Mouse (Mus musculus): ENCODE measurements around the gene Rprd2. TPM values are rescaled to one million over a fixed set of nuclear protein-coding genes. Genes with fewer than 3 reads are reported as not detected.

Rprd2 gene
- polyA plus RNA-seq, 1 experiment from 2014 or later, result 11.8 TPM

DNA sequence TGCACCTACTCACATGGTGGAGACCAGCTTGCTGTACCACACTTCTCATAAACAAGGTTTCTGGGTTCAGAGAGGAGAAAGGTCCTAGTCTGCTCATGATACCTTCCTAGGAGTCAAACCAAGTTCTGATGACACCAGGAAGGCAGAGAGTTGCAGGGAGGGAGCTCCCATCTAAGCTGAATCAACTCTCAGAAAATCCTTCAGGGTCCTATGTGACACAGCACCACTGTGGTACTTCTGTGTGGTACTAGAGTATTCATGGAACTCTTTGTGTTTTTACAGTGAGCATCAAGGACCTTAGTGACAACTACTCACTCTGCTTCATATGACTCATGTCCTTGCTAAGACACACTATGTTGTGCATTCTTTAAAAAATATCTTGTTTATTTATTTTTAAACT lies 58.0 kb downstream of the Rprd2 start:
- no peaks in the 10 kb centered on the region for H3K9me3 ChIP-seq (replicated peaks)
- no peak overlapping the region for H3K27ac ChIP-seq
- H3K27me3 ChIP-seq (replicated peaks), result 0 out of 2 replicates have a peak, but pooled peaks cover 3% of the 10 kb centered on the region
- H3K4me3 ChIP-seq, result no peak overlapping the region
- ATAC-seq, result no peak
- H3K36me3 ChIP-seq, result peaks cover 26% of the 10 kb centered on the region
- H3K9ac ChIP-seq, result no peak overlapping the region
- H3K4me2 ChIP-seq, result no peak overlapping the region
- H3K4me1 ChIP-seq, result no peaks in the 10 kb centered on the region

- ATAC-seq, result no peak
- Histone ChIP-seq H3K4me1 (peaks cover 4% of the 10 kb centered on the region), H3K4me3 (no peak within 1 kb of the TSS), H3K9ac (no peak within 1 kb of the TSS), H3K27ac (no peak within 1 kb of the TSS), H3K9me3 (replicated peaks) (no peaks in the 10 kb centered on the region), H3K4me2 (no peak within 1 kb of the TSS), H3K36me3 (peaks cover 20% of the 10 kb centered on the region), H3K27me3 (replicated peaks) (0 out of 2 replicates have a peak, but pooled peaks cover 3% of the 10 kb centered on the region)
- 78% methylated on average over 6 of the region's 6 CpGs for WGBS (ENCODE audit: insufficient replicate concordance)
These were observed 58.6 kb downstream of the Rprd2 start, which contains the start of gene Tars2 for GRCm38 (mm10) chr3:95760106-95760505. Tars2 (minus strand) TSS chr3:95760206.

GRCm38 (mm10) chr3:95758467-95759218 lies 60.0 kb downstream of the Rprd2 start:
- no peak overlapping the region for H3K27ac ChIP-seq
- peaks cover 8% of the 10 kb centered on the region for H3K4me1 ChIP-seq
- no peaks in the 10 kb centered on the region for H3K9me3 ChIP-seq (replicated peaks)
- WGBS (ENCODE audit: insufficient replicate concordance), result 46% methylated on average over 9 of the region's 9 CpGs
- no peak for ATAC-seq
- H3K36me3 ChIP-seq, result peaks cover 6% of the 10 kb centered on the region
- H3K27me3 ChIP-seq (replicated peaks), result 0 out of 2 replicates have a peak, but pooled peaks cover 3% of the 10 kb centered on the region
- H3K4me2 ChIP-seq, result no peak overlapping the region
- H3K9ac ChIP-seq, result no peak overlapping the region
- H3K4me3 ChIP-seq, result no peak overlapping the region

- Histone ChIP-seq H3K27ac (no peak overlapping the region), H3K36me3 (peaks cover 13% of the 10 kb centered on the region), H3K4me1 (peaks cover 16% of the 10 kb centered on the region), H3K4me2 (no peak overlapping the region), H3K9me3 (replicated peaks) (no peaks in the 10 kb centered on the region), H3K27me3 (replicated peaks) (0 out of 2 replicates have a peak, but pooled peaks cover 3% of the 10 kb centered on the region), H3K4me3 (no peak overlapping the region), H3K9ac (no peak overlapping the region)
- WGBS (ENCODE audit: insufficient replicate concordance), result 75% methylated on average over 2 of the region's 2 CpGs
- no peak for ATAC-seq
These were observed 61.9 kb downstream of the Rprd2 start for GRCm38 (mm10) chr3:95756808-95757207.

DNA sequence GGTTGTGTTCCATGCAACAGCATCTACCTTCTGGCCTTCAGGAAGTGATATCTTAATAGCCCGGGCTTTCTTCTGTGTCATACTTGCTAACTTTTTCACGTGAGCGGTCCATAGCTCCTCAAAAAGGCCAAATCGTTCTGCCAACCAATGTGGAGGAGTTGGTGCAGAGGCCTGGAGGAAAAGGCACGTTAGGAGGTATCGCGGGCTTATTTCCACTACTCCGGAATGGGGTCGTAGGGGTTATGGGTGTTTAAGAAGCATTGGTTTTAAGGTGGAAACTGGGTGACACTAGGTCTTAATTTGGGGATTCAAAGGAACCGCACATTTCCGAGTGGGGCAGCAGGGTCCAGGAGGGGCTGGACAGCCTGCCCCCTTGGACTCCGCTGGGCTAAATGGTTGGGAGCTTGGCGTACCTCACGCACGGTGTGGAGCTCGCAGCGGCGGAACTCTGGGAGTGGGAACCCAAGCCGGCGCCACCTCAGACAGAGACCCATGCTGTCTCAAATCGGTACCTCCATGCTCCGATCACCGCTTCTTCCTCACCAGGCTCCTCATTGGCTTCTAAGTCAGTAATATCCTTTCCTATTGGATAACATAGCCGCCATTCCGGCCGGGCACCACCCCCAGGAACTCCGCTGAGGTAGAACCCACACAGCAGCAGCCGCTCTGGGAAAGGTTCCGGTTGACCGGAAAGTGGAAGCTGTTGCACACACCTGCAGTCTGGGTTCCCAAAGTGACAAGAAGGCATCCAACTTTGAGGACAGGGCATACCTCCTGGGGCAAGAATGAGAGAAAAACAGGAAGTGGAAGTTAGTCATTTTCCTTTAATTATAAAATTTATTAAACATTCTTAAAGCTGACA lies 64.1 kb downstream of the Rprd2 start:
- peaks cover 35% of the 10 kb centered on the region for H3K36me3 ChIP-seq
- H3K27me3 ChIP-seq (replicated peaks), result 0 out of 2 replicates have a peak, but pooled peaks cover 3% of the 10 kb centered on the region
- H3K4me1 ChIP-seq, result peaks cover 16% of the 10 kb centered on the region
- peak overlapping the region; percentile 82 for H3K9ac ChIP-seq
- peak overlapping the region; percentile 83 for H3K4me3 ChIP-seq
- H3K9me3 ChIP-seq (replicated peaks), result no peaks in the 10 kb centered on the region
- H3K4me2 ChIP-seq, result peak overlapping the region; percentile 73
- H3K27ac ChIP-seq, result peak overlapping the region; percentile 77
- ATAC-seq, result peak; percentile 99
- WGBS (ENCODE audit: insufficient replicate concordance), result 2% methylated on average over 30 of the region's 30 CpGs

DNA sequence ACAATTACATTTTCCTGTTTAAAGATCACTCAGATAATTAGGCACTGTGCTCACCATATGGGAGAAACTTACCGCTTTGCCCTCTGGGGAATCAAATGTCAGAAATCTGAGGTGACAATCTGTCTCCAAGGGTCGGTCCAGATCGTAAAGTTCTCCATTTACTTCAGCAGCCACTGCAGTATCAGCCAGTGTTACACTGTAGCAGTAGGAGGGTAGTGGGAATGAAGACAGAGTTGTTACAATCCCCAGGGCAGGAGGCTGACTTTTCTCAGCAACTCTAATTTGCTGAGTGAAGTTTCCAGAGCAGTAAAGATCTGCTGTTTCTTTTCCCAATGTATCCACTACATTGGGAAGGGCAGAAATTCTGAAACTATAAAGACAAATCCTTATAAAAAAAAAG lies 65.7 kb downstream of the Rprd2 start:
- Histone ChIP-seq H3K4me3 (no peak overlapping the region), H3K9ac (no peak overlapping the region), H3K4me1 (peaks cover 16% of the 10 kb centered on the region), H3K4me2 (no peak overlapping the region), H3K27ac (no peak overlapping the region), H3K9me3 (replicated peaks) (no peaks in the 10 kb centered on the region), H3K36me3 (peaks cover 52% of the 10 kb centered on the region), H3K27me3 (replicated peaks) (0 out of 2 replicates have a peak, but pooled peaks cover 3% of the 10 kb centered on the region)
- 88% methylated on average over 3 of the region's 3 CpGs for WGBS (ENCODE audit: insufficient replicate concordance)
- ATAC-seq, result no peak

DNA sequence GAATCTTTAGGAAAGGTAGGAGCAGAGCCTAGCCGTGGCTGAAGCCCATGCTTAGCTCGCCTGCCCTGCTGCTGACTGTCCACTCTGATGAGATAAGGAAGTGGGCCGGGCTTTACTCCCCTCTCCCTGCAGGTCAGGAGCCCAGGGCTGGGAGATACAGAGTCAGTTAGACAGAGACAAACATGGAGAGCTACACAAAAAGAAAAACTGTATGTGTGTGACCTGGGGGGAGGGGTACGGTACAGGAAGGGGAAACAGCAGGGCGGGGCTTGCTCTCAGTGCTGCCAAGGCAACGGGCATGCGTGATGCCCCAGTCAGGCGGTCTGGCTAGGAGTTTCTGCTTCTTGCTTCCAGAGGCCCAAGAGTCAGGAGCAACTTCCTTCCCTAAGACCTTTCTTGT lies 78.3 kb downstream of the Rprd2 start:
- ATAC-seq, result peak; percentile 59
- H3K27me3 ChIP-seq (replicated peaks), result no peaks in the 10 kb centered on the region
- H3K9me3 ChIP-seq (replicated peaks), result no peaks in the 10 kb centered on the region
- H3K9ac ChIP-seq, result no peak overlapping the region
- WGBS (ENCODE audit: insufficient replicate concordance), result 23% methylated on average over 8 of the region's 8 CpGs
- peak overlapping the region; percentile 76 for H3K27ac ChIP-seq
- H3K4me2 ChIP-seq, result peak overlapping the region; percentile 38
- peaks cover 53% of the 10 kb centered on the region for H3K4me1 ChIP-seq
- no peak overlapping the region for H3K4me3 ChIP-seq
- H3K36me3 ChIP-seq, result peaks cover 88% of the 10 kb centered on the region

DNA sequence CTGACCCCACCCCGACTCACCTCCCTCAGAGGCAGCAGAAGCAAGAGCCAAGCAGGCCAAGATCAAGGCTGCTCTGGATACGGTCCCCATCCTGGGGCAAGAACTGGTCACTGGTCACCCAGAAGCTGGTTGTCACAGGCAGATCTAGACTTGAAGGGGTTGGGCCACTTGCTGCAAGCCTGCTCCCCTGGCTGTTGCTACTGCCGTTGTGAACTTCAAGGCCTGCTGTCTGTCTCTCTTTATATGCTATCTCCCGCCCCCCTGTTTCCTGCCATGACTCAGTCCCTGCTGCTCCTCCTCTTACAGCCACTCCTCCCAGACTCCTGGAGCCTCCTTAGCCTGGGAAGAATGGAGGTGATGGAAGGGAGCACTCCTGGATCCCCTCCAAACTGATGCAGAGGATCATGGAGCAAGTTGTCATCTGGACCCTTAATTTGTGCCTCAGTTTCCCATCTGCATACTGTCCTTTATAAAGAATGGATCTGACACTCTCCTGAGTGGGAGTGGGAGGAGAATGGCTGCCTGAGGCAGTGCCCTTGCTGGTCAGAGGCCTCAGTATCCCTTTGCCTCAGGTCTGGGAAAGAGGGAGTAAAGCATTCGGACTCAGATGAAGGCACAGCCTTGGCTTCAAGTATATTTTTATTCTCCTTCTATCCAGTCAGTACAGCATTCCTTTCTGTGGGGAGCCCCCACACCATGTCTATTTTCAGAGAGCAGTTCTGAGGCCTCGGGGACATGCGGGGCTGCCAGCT lies 79.1 kb downstream of the Rprd2 start, which contains the start of gene Ecm1:
Gene Ecm1 (minus strand): TSS at position 217 of the 752 bp plus-strand sequence.
- no peak for ATAC-seq
- Histone ChIP-seq H3K4me1 (peaks cover 62% of the 10 kb centered on the region), H3K36me3 (peaks cover 85% of the 10 kb centered on the region), H3K27ac (peak within 1 kb of the TSS; percentile 76), H3K27me3 (replicated peaks) (no peaks in the 10 kb centered on the region), H3K4me3 (no peak within 1 kb of the TSS), H3K9me3 (replicated peaks) (no peaks in the 10 kb centered on the region), H3K9ac (peak within 1 kb of the TSS; percentile 23; the same call in 1 of the 2 replicates), H3K4me2 (peak within 1 kb of the TSS; percentile 38)
- WGBS (ENCODE audit: insufficient replicate concordance), result 48% methylated on average over 7 of the region's 7 CpGs

DNA sequence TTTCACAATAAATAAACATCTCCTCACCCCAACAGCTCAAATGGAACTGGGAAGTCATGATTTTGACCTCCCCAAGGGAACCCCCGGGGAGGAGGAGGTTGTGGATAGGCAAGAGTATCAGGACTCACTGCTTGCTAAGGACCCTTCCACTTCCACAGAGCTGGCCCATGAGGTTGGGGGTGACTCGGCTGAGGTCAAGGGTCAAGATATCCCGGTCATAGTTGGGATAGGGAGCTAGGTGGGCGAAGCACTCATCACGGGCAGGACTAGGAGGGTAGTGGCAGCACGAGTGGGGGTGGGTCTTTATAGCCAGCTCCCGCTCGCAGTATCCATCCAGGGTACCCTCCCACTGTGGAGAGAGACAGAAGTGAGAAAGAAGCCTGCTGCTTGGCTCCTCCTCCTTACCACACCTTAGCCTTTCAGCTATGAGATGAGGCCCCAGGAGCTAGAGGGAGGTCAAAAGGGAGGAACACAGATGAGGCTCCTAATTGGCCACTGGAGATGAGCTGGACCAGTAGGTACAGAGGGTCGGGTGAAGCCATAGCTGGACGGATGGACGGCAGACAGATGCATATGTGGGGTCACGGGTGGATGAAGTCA lies 83.5 kb downstream of the Rprd2 start:
- Histone ChIP-seq H3K4me3 (no peak overlapping the region), H3K4me1 (peaks cover 64% of the 10 kb centered on the region), H3K4me2 (no peak overlapping the region), H3K27me3 (replicated peaks) (no peaks in the 10 kb centered on the region), H3K27ac (peak overlapping the region; percentile 50; the same call in 1 of the 2 replicates), H3K36me3 (peaks cover 42% of the 10 kb centered on the region), H3K9me3 (replicated peaks) (no peaks in the 10 kb centered on the region), H3K9ac (no peak overlapping the region)
- WGBS (ENCODE audit: insufficient replicate concordance), result 82% methylated on average over 12 of the region's 12 CpGs
- no peak for ATAC-seq

DNA sequence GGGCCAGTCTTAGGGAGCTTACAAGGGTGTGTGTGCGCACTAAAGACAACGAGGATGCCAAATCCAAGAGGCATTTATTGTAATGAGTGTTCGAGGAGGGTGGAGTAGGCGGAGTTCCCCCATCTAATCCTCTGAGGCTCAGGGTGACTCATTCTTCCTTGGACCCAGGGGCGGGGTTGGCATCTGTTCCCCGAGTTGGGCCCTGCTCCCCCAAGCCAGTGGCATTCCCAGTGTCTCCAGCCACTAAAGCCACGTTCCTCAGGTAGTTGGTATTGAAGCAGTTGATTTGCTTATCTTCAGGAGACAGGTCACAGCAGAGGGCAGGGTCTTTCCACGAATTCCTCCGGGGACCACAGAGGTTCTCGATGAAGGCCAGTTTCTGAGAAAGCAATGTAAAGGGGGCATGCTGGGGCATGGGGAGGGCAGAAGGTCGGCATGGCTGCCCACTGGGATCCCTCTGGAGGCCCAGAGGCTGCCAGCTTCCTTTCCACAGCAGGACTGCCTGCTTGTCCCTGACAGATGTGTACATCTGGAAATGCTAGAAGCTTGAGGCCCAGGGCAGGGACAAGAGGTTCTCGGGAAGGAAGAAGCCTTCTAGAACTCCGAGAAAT lies 84.5 kb downstream of the Rprd2 start:
- Histone ChIP-seq H3K4me1 (peaks cover 54% of the 10 kb centered on the region), H3K27ac (peak overlapping the region; percentile 50), H3K27me3 (replicated peaks) (no peaks in the 10 kb centered on the region), H3K9me3 (replicated peaks) (no peaks in the 10 kb centered on the region), H3K9ac (peak overlapping the region; percentile 43; the same call in 1 of the 2 replicates), H3K36me3 (peaks cover 32% of the 10 kb centered on the region), H3K4me2 (peak overlapping the region; percentile 42), H3K4me3 (no peak overlapping the region)
- peak; percentile 62 for ATAC-seq
- WGBS (ENCODE audit: insufficient replicate concordance), result 35% methylated on average over 13 of the region's 13 CpGs

Data from liver, embryonic 12.5 days (tissue).